Mouse (Mus musculus) ES-Bruce4 (cell line): Measurements from ENCODE around the gene Cwc27.

ENCODE experiments used
- CTCF ChIP-seq: IDR thresholded peaks from one replicate; pipeline ENCODE4 v1.8.1; 2011; ENCODE audit warnings: low read depth, low read length
- POLR2A ChIP-seq: IDR thresholded peaks from one replicate; pipeline ENCODE4 v1.8.1; 2011; ENCODE audit warnings: low read length; ENCODE audit not compliant: insufficient read depth

- TF ChIP-seq CTCF = no peak
- no peak for TF ChIP-seq POLR2A
Measured at GRCm38 (mm10) chr13:104620423-104620822, 196.5 kb downstream of the Cwc27 start.
